Mouse (Mus musculus): Measurements from ENCODE around the gene Chst8.

The Chst8 gene

GRCm38 (mm10) chr7:34753140-34753886 is 59.2 kb downstream of the Chst8 start:
- DNase-seq (ENCODE audit: extremely low read depth, low read depth, low spot score), result no peak

DNA sequence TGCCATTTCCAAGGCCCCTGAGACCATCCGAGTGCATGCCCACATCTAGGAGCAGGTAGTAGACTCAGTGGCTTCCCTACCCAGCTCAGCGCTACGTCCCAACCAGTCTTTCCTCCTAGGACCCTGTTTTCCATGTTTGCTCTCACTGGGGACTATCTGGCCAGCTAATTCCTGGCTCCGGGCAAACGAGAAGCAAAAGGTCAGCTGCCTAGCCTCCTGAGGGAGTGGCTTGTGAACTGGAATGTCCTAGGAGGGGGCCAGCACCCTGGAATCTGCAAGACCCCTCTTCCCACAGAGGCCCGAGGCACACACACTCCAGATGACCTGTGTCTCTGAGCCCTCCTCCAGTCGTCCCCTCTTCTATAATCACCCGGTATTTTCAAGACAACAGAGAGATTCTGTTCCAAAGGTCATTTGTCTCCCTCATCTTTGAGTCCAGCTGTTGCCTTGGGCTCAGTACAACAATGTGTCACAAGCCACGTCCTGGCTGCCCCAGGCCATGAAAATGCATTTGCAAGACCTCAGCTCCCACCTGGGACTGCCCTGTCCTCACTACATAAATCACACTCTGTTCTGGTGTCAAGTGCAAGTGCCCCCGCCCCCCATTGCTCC is 60.3 kb downstream of the Chst8 start:
- no peak for DNase-seq (ENCODE audit: extremely low read depth, low read depth, low spot score)

DNA sequence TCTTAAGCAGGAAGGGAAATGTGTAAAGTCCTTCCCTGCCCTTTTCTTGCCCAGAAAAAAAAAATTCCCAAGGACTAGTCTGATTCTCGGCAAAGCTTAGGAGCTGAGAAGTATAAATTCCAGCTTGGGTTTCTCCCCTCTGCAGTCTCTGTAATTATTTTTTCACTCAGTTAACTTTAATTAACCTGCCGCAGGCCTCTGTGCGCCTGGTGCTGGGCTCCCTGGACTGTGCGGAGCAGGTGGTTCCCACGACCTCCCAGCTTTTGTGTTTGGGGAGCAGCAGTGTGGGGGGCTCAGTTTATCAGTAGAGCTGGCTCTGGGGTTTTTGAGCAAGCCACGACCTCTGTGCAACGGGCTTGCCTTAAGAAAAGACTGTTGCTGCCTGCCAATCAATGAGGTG is 62.2 kb downstream of the Chst8 start:
- DNase-seq (ENCODE audit: extremely low read depth, low read depth, low spot score), result no peak

DNA sequence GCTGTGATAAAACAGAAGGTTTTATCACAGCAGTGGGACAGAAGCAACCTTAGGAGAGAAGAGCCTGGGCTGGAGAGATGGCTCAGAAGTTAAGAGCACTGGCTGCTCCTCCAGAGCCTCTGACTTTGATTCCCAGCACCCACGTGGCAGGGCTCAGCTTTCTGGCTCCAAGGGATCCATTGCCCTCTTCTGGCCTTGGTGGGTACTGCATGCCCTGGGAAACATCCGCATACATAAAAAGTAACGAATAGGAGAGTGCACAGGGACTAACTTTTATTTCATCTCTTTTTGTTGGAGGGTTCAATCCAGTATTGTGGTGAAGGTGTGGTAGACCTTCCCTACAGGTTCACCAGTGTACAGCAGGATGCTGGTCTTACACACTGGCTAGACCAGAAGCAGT is 62.8 kb downstream of the Chst8 start:
- no peak for DNase-seq (ENCODE audit: extremely low read depth, low read depth, low spot score)

DNA sequence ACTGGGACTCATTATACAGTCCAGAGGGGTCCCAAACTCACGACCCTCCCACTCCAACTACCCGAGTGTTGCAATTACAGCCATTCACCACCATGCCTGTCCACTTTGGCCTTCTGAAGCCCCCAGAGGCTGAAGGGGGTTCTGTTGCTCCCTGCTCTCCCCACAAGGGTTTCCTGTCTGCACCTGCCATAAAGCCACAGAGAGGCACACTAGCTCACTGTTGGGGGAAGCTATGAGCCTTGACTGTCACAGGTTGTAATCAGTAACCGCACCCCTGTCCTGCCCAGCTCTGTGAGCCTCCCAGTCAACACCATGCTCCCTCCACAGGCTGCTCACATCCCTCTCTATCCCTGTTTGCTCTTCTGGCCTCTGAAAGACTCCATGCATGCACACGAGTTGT is 64.0 kb downstream of the Chst8 start:
- DNase-seq (ENCODE audit: extremely low read depth, low read depth, low spot score), result no peak

DNA sequence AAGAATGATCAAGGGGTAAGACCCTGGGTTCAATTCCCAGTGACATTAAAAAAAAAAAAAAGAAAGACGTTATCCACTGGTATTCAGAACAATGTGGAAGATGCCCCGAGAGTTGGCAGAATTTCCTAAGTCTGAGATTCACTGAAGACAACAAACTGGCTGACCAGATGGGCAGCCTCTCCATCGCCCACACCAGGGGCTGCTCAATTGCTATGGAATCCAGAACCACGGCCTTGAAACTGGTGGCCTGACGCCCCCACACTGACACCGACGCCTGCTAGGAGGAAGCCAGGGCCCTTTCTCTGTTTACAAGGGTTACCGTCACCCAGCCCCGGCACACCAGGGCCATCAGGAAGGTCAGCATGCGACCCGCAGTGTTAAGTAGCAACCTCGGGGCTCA is 64.8 kb downstream of the Chst8 start:
- no peak for DNase-seq (ENCODE audit: extremely low read depth, low read depth, low spot score)

DNA sequence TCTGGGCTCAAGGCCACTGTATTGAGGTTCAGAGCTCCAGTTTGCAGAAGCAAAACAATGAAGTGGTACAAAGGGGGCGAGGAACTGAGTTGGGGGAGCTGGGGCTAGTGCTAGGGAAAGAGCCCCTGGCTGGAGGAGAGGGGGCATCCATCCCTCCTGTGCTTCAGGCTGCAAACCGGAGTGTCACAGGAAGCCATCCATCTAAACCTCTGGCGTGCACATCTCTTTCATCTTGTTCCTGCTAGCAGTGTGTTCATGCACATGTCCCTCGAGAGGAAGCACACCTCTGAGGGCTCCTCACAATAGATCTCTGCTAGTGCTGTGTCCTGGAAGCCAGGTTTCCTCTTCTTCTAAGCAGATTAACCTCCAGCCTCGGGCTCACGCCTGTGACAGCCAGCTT is 65.9 kb downstream of the Chst8 start:
- no peak for DNase-seq (ENCODE audit: extremely low read depth, low read depth, low spot score)

DNA sequence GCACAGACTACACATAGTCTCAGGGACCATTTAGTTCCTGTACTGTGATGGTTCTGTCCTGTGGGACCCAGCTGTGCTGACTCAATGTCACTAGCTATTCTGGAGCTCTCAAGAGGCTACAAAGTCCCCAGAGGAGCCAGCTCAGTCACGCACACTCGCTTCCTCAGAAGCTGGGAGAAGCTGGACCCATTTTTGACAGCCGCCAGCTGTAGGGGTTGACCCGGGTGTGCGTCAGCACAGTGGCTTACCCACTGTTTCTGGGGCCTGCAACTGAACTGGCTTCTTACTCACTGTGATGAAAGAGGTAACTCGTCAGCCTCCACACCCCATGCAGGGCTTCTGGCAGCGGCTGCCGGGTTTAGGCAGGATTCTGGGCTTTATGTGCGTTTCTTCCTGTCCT is 66.3 kb downstream of the Chst8 start:
- DNase-seq (ENCODE audit: extremely low read depth, low read depth, low spot score), result no peak

- DNase-seq (ENCODE audit: extremely low read depth, low read depth, low spot score), result no peak
Measured at GRCm38 (mm10) chr7:34745426-34745825, 67.1 kb downstream of the Chst8 start.

- no peak for DNase-seq (ENCODE audit: extremely low read depth, low read depth, low spot score)
Measured at GRCm38 (mm10) chr7:34744994-34745393, 67.5 kb downstream of the Chst8 start.

GRCm38 (mm10) chr7:34743411-34744085 is 69.0 kb downstream of the Chst8 start:
- no peak for DNase-seq (ENCODE audit: extremely low read depth, low read depth, low spot score)

- DNase-seq (ENCODE audit: extremely low read depth, low read depth, low spot score), result no peak
Measured at GRCm38 (mm10) chr7:34739371-34739770, 73.1 kb downstream of the Chst8 start.

DNA sequence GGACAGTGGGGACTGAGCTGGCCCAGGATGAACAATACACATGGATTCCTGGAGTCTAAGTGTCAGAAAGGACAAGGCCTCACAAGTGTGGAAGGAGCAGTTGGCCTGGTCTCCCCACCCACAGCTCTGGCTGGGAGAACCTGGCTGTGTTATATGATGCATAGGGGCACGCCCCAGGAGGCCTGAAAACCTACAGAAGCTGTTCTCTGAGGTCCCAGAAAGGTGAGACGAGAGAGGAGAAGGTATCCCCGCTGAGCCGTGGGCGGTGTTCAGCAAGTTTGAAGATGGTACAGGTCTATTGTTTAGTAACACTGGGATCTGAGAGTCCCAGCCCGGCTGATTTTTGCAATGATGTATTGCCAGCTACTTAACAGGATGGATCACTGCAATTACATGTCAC is 75.3 kb downstream of the Chst8 start:
- no peak for DNase-seq (ENCODE audit: extremely low read depth, low read depth, low spot score)

GRCm38 (mm10) chr7:34734348-34734747 is 78.2 kb downstream of the Chst8 start:
- no peak for DNase-seq (ENCODE audit: extremely low read depth, low read depth, low spot score)

GRCm38 (mm10) chr7:34728931-34729330 is 83.6 kb downstream of the Chst8 start:
- DNase-seq (ENCODE audit: extremely low read depth, low read depth, low spot score), result no peak

GRCm38 (mm10) chr7:34725206-34725605 is 87.3 kb downstream of the Chst8 start:
- no peak for DNase-seq (ENCODE audit: extremely low read depth, low read depth, low spot score)

GRCm38 (mm10) chr7:34722551-34723230 is 89.8 kb downstream of the Chst8 start:
- DNase-seq (ENCODE audit: extremely low read depth, low read depth, low spot score), result no peak

- DNase-seq (ENCODE audit: extremely low read depth, low read depth, low spot score), result no peak
Measured at GRCm38 (mm10) chr7:34722151-34722550, 90.4 kb downstream of the Chst8 start.

DNA sequence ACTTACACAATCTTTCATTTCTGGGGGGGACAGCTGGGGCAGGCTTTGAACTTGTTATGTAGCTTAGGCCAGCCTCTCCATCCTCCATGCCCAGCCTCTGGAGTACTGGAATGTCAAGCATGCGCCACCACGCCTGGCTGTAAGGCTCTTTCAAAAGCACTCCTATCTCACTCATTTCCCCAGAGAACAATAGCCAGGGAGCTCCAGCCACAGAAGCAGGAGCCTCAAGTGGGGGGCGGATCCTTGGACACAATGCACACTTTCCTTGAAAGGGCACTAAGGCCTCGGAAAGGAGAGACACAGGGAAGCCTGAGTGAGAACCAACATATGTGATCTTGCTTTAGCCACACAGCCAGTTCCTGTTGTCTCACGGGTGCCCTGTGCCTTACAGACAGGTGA is 90.9 kb downstream of the Chst8 start:
- no peak for DNase-seq (ENCODE audit: extremely low read depth, low read depth, low spot score)

DNA sequence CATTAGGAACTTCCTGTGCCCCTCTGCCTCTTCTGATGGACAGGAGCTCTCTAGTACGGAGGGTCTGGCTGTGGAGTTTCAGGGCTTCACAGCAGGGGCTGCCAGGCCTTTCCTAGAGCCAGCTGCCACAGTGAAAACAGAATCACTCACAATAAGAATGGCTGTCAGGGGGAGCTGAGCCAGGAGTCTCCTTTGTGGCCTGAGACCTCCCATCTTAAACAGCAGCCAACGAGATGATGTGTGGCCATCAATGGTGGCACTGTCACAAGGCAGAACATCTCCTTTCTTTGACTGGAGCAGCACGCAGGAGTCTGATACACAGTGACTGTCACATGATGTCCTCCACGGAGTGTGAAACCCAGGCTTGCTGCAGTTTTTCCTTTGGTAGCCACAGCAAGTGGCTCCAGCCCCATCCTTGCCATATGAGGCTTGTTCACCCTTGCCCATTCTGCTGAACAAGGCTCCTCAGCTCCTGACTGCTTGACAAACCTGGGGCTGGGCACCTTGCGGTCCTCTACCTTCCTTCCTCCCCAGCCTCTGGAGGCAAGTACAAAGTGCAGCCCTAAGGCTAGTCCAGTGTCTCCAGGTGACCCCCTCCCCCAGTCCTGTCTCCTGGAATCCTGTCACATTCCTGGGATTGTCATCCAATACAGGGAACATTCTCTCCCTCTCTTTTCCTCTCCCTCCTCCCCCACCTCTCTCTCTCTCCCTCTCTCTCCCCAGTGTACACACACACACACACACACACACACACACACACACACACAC is 91.4 kb downstream of the Chst8 start:
- no peak for DNase-seq (ENCODE audit: extremely low read depth, low read depth, low spot score)

DNA sequence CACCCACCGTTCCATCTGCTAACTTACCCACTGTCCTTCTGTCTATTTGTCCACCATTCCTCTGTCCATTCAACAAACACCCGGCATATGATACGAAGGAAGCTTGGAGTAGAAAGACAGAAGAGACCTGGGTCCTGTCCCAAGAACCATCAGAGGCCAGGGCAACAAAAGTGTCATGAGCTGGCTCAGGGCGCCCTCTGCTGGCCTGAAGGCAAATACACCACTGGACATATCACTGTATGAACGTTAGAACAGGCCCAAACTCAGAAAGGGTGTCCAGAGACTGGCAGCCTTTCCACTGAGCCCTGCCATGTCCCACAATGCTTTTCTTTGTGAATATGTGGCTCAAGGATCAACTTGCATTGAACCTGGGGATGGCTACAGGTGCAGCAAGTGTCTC is 92.9 kb downstream of the Chst8 start:
- DNase-seq (ENCODE audit: extremely low read depth, low read depth, low spot score), result no peak

All from fat pad, adult 2 months (tissue).